Mouse (Mus musculus): ENCODE measurements around the gene Abcc6. TPM values are rescaled to one million over a fixed set of nuclear protein-coding genes. Genes with fewer than 3 reads are reported as not detected.

Abcc6 gene
- polyA plus RNA-seq, 1 experiment from 2014 or later = 0.59 TPM

GRCm38 (mm10) chr7:45923762-45924428 is 106.2 kb downstream of the Abcc6 start, which contains the start of gene Ccdc114:
Gene Ccdc114 (plus strand): TSS chr7:45924072.
- Histone ChIP-seq H3K4me3 (peak within 1 kb of the TSS; percentile 48), H3K4me2 (replicated peaks) (peak within 1 kb of the TSS; percentile 63), H3K36me3 (no peaks in the 10 kb centered on the region), H3K27ac (replicated peaks) (peak within 1 kb of the TSS; percentile 73), H3K27me3 (peaks cover 23% of the 10 kb centered on the region), H3K9ac (replicated peaks) (peak within 1 kb of the TSS; percentile 40; the same call in 1 of the 2 replicates), H3K4me1 (peaks cover 6% of the 10 kb centered on the region), H3K9me3 (no peaks in the 10 kb centered on the region)
- 4% methylated on average over 24 of the region's 24 CpGs for WGBS
- peak; percentile 28 for ATAC-seq (ENCODE audit: low FRiP score, low read depth)

GRCm38 (mm10) chr7:45922928-45923761 is 107.0 kb downstream of the Abcc6 start:
- peak; percentile 89 for ATAC-seq (ENCODE audit: low FRiP score, low read depth)
- peak overlapping the region; percentile 63 for H3K4me2 ChIP-seq (replicated peaks)
- H3K36me3 ChIP-seq = no peaks in the 10 kb centered on the region
- peak overlapping the region; percentile 73 for H3K27ac ChIP-seq (replicated peaks)
- peak overlapping the region; percentile 40; the same call in 1 of the 2 replicates for H3K9ac ChIP-seq (replicated peaks)
- no peaks in the 10 kb centered on the region for H3K9me3 ChIP-seq
- WGBS = 2% methylated on average over 37 of the region's 37 CpGs
- H3K4me3 ChIP-seq = peak overlapping the region; percentile 48
- H3K4me1 ChIP-seq = peaks cover 6% of the 10 kb centered on the region
- peaks cover 20% of the 10 kb centered on the region for H3K27me3 ChIP-seq

GRCm38 (mm10) chr7:45921950-45922600 is 108.0 kb downstream of the Abcc6 start:
- no peak for ATAC-seq (ENCODE audit: low FRiP score, low read depth)
- Histone ChIP-seq H3K4me3 (no peak overlapping the region), H3K9ac (replicated peaks) (no peak overlapping the region), H3K27me3 (peaks cover 13% of the 10 kb centered on the region), H3K4me2 (replicated peaks) (peak overlapping the region; percentile 63; the same call in 1 of the 2 replicates), H3K36me3 (no peaks in the 10 kb centered on the region), H3K4me1 (peaks cover 14% of the 10 kb centered on the region), H3K27ac (replicated peaks) (peak overlapping the region; percentile 73; the same call in 1 of the 2 replicates), H3K9me3 (no peaks in the 10 kb centered on the region)
- WGBS = 89% methylated on average over 12 of the region's 12 CpGs

GRCm38 (mm10) chr7:45921242-45921621 is 108.9 kb downstream of the Abcc6 start, which contains the start of gene Emp3:
Gene Emp3 (minus strand): TSS chr7:45921404.
- ATAC-seq (ENCODE audit: low FRiP score, low read depth) = no peak
- Histone ChIP-seq H3K9me3 (no peaks in the 10 kb centered on the region), H3K36me3 (no peaks in the 10 kb centered on the region), H3K4me3 (0 out of 2 replicates have a peak within 1 kb of the TSS, but pooled peaks have one; percentile 6), H3K27ac (replicated peaks) (no peak within 1 kb of the TSS), H3K9ac (replicated peaks) (peak within 1 kb of the TSS; percentile 32; the same call in 1 of the 2 replicates), H3K4me1 (peaks cover 23% of the 10 kb centered on the region), H3K4me2 (replicated peaks) (no peak within 1 kb of the TSS), H3K27me3 (peaks cover 13% of the 10 kb centered on the region)
- 69% methylated on average over 9 of the region's 9 CpGs for WGBS

- no peak overlapping the region for H3K27ac ChIP-seq (replicated peaks)
- H3K27me3 ChIP-seq = peaks cover 13% of the 10 kb centered on the region
- peak overlapping the region; percentile 32; the same call in 1 of the 2 replicates for H3K9ac ChIP-seq (replicated peaks)
- H3K4me1 ChIP-seq = peaks cover 28% of the 10 kb centered on the region
- ATAC-seq (ENCODE audit: low FRiP score, low read depth) = no peak
- WGBS = 55% methylated on average over 9 of the region's 9 CpGs
- H3K36me3 ChIP-seq = no peaks in the 10 kb centered on the region
- no peak overlapping the region for H3K4me2 ChIP-seq (replicated peaks)
- 0 out of 2 replicates have a peak overlapping the region, but pooled peaks have one; percentile 6 for H3K4me3 ChIP-seq
- H3K9me3 ChIP-seq = no peaks in the 10 kb centered on the region
Measured at GRCm38 (mm10) chr7:45920583-45921241, 109.4 kb downstream of the Abcc6 start.

GRCm38 (mm10) chr7:45919761-45920160 is 110.3 kb downstream of the Abcc6 start:
- H3K4me3 ChIP-seq = no peak overlapping the region
- no peaks in the 10 kb centered on the region for H3K36me3 ChIP-seq
- no peak overlapping the region for H3K4me2 ChIP-seq (replicated peaks)
- H3K9ac ChIP-seq (replicated peaks) = no peak overlapping the region
- WGBS = 85% methylated on average over 4 of the region's 4 CpGs
- peaks cover 31% of the 10 kb centered on the region for H3K4me1 ChIP-seq
- ATAC-seq (ENCODE audit: low FRiP score, low read depth) = no peak
- no peaks in the 10 kb centered on the region for H3K9me3 ChIP-seq
- no peak overlapping the region for H3K27ac ChIP-seq (replicated peaks)
- H3K27me3 ChIP-seq = peaks cover 13% of the 10 kb centered on the region

GRCm38 (mm10) chr7:45919083-45919671 is 110.9 kb downstream of the Abcc6 start:
- Histone ChIP-seq H3K27me3 (peaks cover 13% of the 10 kb centered on the region), H3K4me1 (peaks cover 31% of the 10 kb centered on the region), H3K9me3 (no peaks in the 10 kb centered on the region), H3K4me3 (no peak overlapping the region), H3K27ac (replicated peaks) (no peak overlapping the region), H3K36me3 (no peaks in the 10 kb centered on the region), H3K4me2 (replicated peaks) (no peak overlapping the region), H3K9ac (replicated peaks) (no peak overlapping the region)
- WGBS = 60% methylated on average over 14 of the region's 14 CpGs
- no peak for ATAC-seq (ENCODE audit: low FRiP score, low read depth)

GRCm38 (mm10) chr7:45917926-45918325 is 112.2 kb downstream of the Abcc6 start:
- WGBS = 87% methylated on average over 15 of the region's 15 CpGs
- peaks cover 30% of the 10 kb centered on the region for H3K4me1 ChIP-seq
- ATAC-seq (ENCODE audit: low FRiP score, low read depth) = no peak

More at GRCm38 (mm10) chr7:45917926-45918325, 112.2 kb downstream of the Abcc6 start:
- Histone ChIP-seq H3K9me3 (no peaks in the 10 kb centered on the region), H3K9ac (replicated peaks) (no peak overlapping the region; the same call in 1 of the 2 replicates), H3K27ac (replicated peaks) (no peak overlapping the region), H3K4me2 (replicated peaks) (no peak overlapping the region), H3K4me3 (no peak overlapping the region), H3K27me3 (peaks cover 13% of the 10 kb centered on the region; the same call in 1 of the 2 replicates), H3K36me3 (no peaks in the 10 kb centered on the region)

Other genes starting within 250 kb of the Abcc6 start
- gene Lmtk3, start 246.6 kb downstream of the Abcc6 start, polyA plus RNA-seq (2016; fragmentation: Nextera tagmentation; extraction: Ambion mirVana) = 10.6 and 11.1 TPM in 2 replicates
- 1.5 and 2.2 TPM in 2 replicates for gene Sult2b1, start 245.6 kb downstream of the Abcc6 start, polyA plus RNA-seq (2016; fragmentation: Nextera tagmentation; extraction: Ambion mirVana)
- 288 and 293 TPM in 2 replicates for gene Cyth2, start 215.7 kb downstream of the Abcc6 start, polyA plus RNA-seq (2016; fragmentation: Nextera tagmentation; extraction: Ambion mirVana)
- 0.46 and 1.1 TPM in 2 replicates for gene Kcnj14, start 205.5 kb downstream of the Abcc6 start, polyA plus RNA-seq (2016; fragmentation: Nextera tagmentation; extraction: Ambion mirVana)
- 50.1 and 50.2 TPM in 2 replicates for gene Grwd1, start 199.4 kb downstream of the Abcc6 start, polyA plus RNA-seq (2016; fragmentation: Nextera tagmentation; extraction: Ambion mirVana)
- gene Kdelr1, start 157.5 kb downstream of the Abcc6 start, polyA plus RNA-seq (2016; fragmentation: Nextera tagmentation; extraction: Ambion mirVana) = 40.6 and 54.6 TPM in 2 replicates
- gene Grin2d, start 151.9 kb downstream of the Abcc6 start, polyA plus RNA-seq (2016; fragmentation: Nextera tagmentation; extraction: Ambion mirVana) = 0.60 and 1.0 TPM in 2 replicates
- 0.34 and 0.42 TPM in 2 replicates for gene Syngr4, start 133.6 kb downstream of the Abcc6 start, polyA plus RNA-seq (2016; fragmentation: Nextera tagmentation; extraction: Ambion mirVana)
- gene Tmem143, start 133.4 kb downstream of the Abcc6 start, polyA plus RNA-seq (2016; fragmentation: Nextera tagmentation; extraction: Ambion mirVana) = 4.4 and 4.9 TPM in 2 replicates
- 33.9 and 46.5 TPM in 2 replicates for gene Emp3, start 108.9 kb downstream of the Abcc6 start, polyA plus RNA-seq (2016; fragmentation: Nextera tagmentation; extraction: Ambion mirVana)
- 2.2 and 3.4 TPM in 2 replicates for gene Ccdc114, start 106.2 kb downstream of the Abcc6 start, polyA plus RNA-seq (2016; fragmentation: Nextera tagmentation; extraction: Ambion mirVana)
- gene Nomo1, start 3.4 kb upstream of the Abcc6 start, polyA plus RNA-seq (2016; fragmentation: Nextera tagmentation; extraction: Ambion mirVana) = 30.2 and 35.8 TPM in 2 replicates
- 0.41 and 0.54 TPM in 2 replicates for gene Kcnj11, start 70.5 kb upstream of the Abcc6 start, polyA plus RNA-seq (2016; fragmentation: Nextera tagmentation; extraction: Ambion mirVana)
- 1.5 and 1.7 TPM in 2 replicates for gene Abcc8, start 149.7 kb upstream of the Abcc6 start, polyA plus RNA-seq (2016; fragmentation: Nextera tagmentation; extraction: Ambion mirVana)
- 2.0 and 2.5 TPM in 2 replicates for gene Ush1c, start 208.2 kb upstream of the Abcc6 start, polyA plus RNA-seq (2016; fragmentation: Nextera tagmentation; extraction: Ambion mirVana)
- gene Otog, start 210.7 kb upstream of the Abcc6 start, polyA plus RNA-seq (2016; fragmentation: Nextera tagmentation; extraction: Ambion mirVana) = 0.12 and 0.15 TPM in 2 replicates

All from midbrain, embryonic 12.5 days (tissue).